Mouse (Mus musculus) gastrocnemius, adult 2 months (tissue): ENCODE results near the gene Rfxank. TPM values are rescaled to one million over a fixed set of nuclear protein-coding genes. Genes with fewer than 3 reads are reported as not detected.

Experiments
- DNase-seq: peaks from one replicate; pipeline ENCODE4 v3.0.0; 2022
- H3K27ac ChIP-seq: fragments of 200-600 bp; 2 replicates; pipeline ENCODE4 v1.8.1; 2022; ENCODE audit warnings: mild to moderate bottlenecking
- H3K4me3 ChIP-seq: fragments of 200-600 bp; 2 replicates; pipeline ENCODE4 v1.8.1; 2022; ENCODE audit warnings: mild to moderate bottlenecking, moderate library complexity
- CTCF ChIP-seq: fragments of 200-600 bp; IDR thresholded peaks from 2 replicates; pipeline ENCODE4 v1.8.1; 2022; ENCODE audit warnings: antibody characterized with exemption, mild to moderate bottlenecking, moderate library complexity
- intact Hi-C: fragments of 180-260 bp; cut with DNase I; formaldehyde crosslinking; loops from one replicate; pipeline ENCODE4 v1.15.1; 2025
- microRNA-seq: library from miRNA; unstranded; fragments of <30 nt; microRNA quantifications from one replicate; pipeline ENCODE4 v1.2.0, GENCODE M21; 2021
- total RNA-seq, 2 experiments: library from RNA; stranded (reverse); gene quantifications; 2 replicates each; pipeline ENCODE4 v1.2.3; 2021

Gene Rfxank
- total RNA-seq, 2 experiments from 2014 or later = 7.5 to 10.7 TPM

DNA sequence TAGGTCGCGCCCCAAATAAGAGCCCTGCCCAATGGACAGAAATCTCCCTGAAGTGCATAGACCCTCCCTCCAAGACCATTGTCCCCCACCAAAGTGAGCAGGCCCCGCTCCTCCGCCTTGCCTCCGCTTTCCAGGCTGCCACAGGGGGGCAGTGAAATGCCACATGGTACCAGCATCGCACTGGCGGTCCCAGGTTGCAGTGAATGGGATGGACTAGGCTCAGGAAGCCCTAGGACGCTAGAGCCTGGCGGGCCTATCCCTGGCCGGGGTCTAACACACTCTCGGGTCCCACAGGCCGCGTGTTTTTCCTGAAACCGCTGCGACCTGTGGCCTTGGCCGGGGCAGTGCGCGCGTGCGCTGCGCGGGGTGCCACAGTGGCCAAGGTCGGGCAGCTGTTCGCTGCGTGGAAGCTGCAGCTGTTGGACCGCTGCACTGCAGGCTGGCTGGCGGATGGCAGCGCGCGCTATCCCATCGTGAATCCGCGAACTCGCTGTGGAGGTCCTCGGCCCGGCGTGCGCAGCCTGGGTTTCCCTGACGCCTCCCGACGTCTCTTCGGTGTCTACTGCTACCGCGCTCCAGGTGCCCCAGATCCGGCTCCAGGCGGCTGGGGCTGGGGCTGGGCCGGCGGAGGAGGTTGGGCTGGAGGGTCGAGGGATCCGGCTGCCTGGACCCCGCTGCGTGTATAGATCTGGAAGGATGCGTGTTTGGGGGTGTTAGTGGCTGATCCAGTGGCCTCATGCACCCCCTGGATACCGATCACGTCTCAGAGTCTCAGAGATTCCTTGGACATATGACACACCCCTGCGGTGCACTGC is 50.9 kb downstream of the Rfxank start:
- H3K27ac ChIP-seq = no peak overlapping the region
- intact Hi-C loops = loop anchor here (5.0 kb wide), 1 partner anchor 79 kb away; no protein-coding TSS in a partner anchor
- peak; percentile 53 for DNase-seq
- peak overlapping the region; percentile 37 for H3K4me3 ChIP-seq
- TF ChIP-seq CTCF = peak; percentile 64

DNA sequence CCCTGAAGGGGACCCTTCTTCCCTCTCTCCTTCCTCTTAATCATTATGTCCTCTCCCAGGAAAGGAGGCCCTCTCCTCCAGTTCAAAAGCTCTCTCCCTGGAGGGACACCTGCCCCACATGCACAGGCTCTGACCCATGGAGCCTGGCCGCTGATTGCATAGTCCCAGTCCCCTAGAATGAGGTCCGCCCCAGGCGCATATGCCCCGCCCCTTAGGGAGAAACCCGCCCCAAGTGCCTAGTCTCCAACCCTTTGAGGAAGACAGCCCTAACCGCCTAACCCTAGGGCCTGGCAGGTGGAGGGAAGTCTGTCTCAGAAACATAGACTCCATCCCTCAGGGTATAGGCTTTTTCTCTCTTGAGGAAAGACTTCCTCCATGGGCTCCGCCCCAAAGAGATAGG is 51.7 kb downstream of the Rfxank start:
- no peak for DNase-seq
- no peak for TF ChIP-seq CTCF

DNA sequence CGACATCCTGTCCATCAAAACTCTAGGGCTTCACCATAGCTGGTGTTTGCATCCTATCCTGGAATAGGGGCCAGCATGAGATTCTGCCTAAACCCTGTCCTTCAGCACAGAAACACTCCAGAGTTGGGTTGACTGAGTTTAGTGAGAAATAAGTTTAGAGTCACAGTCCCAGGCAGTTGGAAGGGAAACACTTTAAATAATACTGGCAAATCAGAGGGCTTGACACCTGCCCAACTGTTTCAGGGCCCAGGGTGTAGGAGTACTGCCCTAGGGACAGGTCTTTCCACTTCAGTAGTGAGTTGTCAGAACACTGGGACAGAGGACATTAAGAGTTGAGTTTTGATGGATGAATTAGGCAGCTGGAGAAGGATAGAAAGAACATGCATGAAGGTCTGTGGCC is 52.8 kb downstream of the Rfxank start:
- Histone ChIP-seq H3K4me3 (no peak overlapping the region), H3K27ac (no peak overlapping the region)
- TF ChIP-seq CTCF = no peak
- no peak for DNase-seq
- intact Hi-C loops = loop anchor here (5.0 kb wide), 1 partner anchor 81 kb away; no protein-coding TSS in a partner anchor

More for the DNA sequence above, 51.7 kb downstream of the Rfxank start:
- no peak overlapping the region for H3K27ac ChIP-seq
- intact Hi-C loops = loop anchor here (5.0 kb wide), 1 partner anchor 80 kb away; no protein-coding TSS in a partner anchor
- no peak overlapping the region for H3K4me3 ChIP-seq

DNA sequence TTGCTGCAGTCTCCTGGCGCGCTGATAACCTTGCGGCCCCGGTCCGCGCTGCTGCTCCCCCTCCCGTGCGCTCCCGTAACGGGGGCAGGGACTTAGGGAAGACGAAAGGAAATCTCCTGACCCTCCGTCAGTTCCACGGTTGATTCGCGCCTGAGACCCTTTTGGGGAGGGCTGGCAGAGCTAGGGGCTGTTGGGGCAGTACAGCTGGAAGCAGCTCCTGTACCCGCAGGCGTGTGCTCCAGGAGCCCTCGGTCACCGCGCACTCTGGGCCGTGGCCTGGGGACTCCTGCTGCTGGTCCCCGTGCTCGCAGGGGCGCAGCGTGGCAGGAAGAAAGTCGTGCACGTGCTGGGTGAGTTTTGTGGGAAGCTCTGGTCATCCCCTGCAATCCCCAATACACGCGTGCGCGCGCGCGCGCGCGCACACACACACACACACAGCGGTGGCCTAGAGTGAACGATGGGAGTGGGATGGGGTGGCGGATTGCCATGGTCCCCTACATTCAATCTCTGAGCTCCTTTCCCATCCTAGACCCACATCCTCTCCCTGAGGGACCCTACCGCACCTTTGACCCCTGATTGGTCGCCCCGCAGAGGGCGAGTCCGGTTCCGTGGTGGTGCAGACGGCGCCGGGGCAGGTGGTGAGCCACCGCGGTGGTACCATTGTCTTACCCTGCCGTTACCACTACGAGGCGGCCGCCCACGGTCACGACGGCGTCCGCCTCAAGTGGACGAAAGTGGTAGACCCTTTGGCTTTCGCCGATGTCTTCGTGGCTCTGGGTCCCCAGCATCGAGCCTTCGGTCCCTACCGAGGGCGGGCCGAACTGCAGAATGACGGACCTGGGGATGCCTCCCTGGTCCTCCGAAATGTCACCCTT is 54.5 kb downstream of the Rfxank start:
- TF ChIP-seq CTCF = no peak
- no peak for DNase-seq
- H3K4me3 ChIP-seq = peak overlapping the region; percentile 67
- intact Hi-C loops = loop anchor here (5.0 kb wide), 1 partner anchor 83 kb away; no protein-coding TSS in a partner anchor
- H3K27ac ChIP-seq = no peak overlapping the region

DNA sequence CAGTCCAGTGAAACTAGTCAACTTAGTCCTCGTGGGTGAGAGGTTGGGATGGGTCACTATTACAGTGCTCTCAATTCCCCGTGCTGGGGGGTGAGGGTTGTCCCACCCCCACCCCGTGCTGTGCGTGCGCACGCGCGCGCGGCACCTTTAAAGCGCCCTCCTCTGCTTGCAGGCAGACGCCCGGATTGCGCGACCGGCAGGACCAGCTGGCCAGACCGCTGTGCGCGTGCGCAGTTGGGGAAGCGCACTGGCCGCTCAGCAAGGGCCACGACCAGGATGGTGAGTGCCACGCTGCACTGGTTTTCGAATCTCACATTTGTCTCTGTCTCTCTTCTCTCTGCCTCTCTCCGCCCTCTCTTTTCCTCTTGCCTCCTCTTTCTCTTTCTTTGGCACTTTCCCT is 55.7 kb downstream of the Rfxank start, which contains the start of gene Hapln4:
Hapln4 (plus strand) TSS at position 173 of the 400 bp plus-strand sequence.
- H3K27ac ChIP-seq = no peak within 1 kb of the TSS
- peak within 1 kb of the TSS; percentile 67 for H3K4me3 ChIP-seq
- intact Hi-C loops = no loop called here
- DNase-seq = peak; percentile 72
- no peak for TF ChIP-seq CTCF

DNA sequence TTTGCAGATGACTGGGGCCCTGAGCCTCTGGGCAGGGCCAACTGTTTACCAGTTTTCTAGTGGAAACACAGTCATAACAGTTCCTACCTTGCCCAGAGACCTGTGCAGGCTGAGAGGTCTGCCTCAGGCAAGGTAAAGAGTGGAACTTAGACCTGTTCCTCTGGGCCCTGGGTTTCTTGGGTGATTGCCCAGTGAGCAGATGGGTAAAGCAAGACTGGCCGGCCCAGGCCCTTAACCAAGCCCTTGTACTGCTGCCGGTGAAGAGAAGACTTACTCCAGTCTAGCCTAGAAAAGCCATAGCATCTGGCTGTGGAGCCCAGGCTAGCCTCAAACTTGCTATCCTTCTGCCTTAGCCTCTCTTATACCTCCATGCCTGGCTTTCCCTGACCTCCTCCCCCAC is 57.0 kb downstream of the Rfxank start:
- no peak for TF ChIP-seq CTCF
- no peak overlapping the region for H3K27ac ChIP-seq
- intact Hi-C loops = no loop called here
- H3K4me3 ChIP-seq = no peak overlapping the region
- no peak for DNase-seq

Small RNA genes lying within 50 kb of the gene (microRNA-seq; reads per million reads assigned to microRNA genes)
- gene Mir7066 = not detected

Other genes with a start within 250 kb of the Rfxank start
- gene Tssk6, start 237.0 kb downstream of the Rfxank start, total RNA-seq = not detected
- 100 to 1,000 TPM; 312 to 399 TPM for gene Ndufa13, start 236.6 kb downstream of the Rfxank start, total RNA-seq
- 10 to 100 TPM in 1 of 2 experiments, 1 to 10 TPM in 1; 9.5 to 14.5 TPM for gene Yjefn3, start 236.4 kb downstream of the Rfxank start, total RNA-seq
- 10 to 100 TPM; 26.5 to 32.6 TPM for gene Gatad2a, start 142.8 kb downstream of the Rfxank start, total RNA-seq
- 10 to 100 TPM; 24.8 to 31.0 TPM for gene Mau2, start 96.4 kb downstream of the Rfxank start, total RNA-seq
- 10 to 100 TPM; 16.8 to 21.0 TPM for gene Sugp1, start 96.3 kb downstream of the Rfxank start, total RNA-seq
- 1 to 10 TPM in 1 of 2 experiments, under 1 TPM in 1; 0.33 to 1.0 TPM for gene Tm6sf2, start 66.2 kb downstream of the Rfxank start, total RNA-seq
- under 1 TPM in 1 of 2 experiments, not detected in 1; 0.08 TPM for gene Hapln4, start 55.7 kb downstream of the Rfxank start, total RNA-seq
- gene Ncan, start 18.3 kb downstream of the Rfxank start, total RNA-seq = not detected
- gene Nr2c2ap, start 7.8 kb downstream of the Rfxank start, total RNA-seq = 1 to 10 TPM; 4.3 to 6.5 TPM
- gene Borcs8, start 345 bp upstream of the Rfxank start, total RNA-seq = 10 to 100 TPM; 11.6 to 14.8 TPM
- gene Mef2b, start 557 bp upstream of the Rfxank start, total RNA-seq = under 1 TPM; 0.31 to 0.56 TPM
- gene Tmem161a, start 33.2 kb upstream of the Rfxank start, total RNA-seq = 10 to 100 TPM; 81.1 to 86.2 TPM
- gene Slc25a42, start 73.2 kb upstream of the Rfxank start, total RNA-seq = 10 to 100 TPM; 27.5 to 33.3 TPM
- gene Sugp2, start 95.1 kb upstream of the Rfxank start, total RNA-seq = 10 to 100 TPM; 41.8 to 50.7 TPM
- 1 to 10 TPM; 7.6 to 9.7 TPM for gene Armc6, start 95.3 kb upstream of the Rfxank start, total RNA-seq
- gene Homer3, start 143.7 kb upstream of the Rfxank start, total RNA-seq = 1 to 10 TPM; 3.8 to 4.3 TPM
- gene Ddx49, start 163.3 kb upstream of the Rfxank start, total RNA-seq = 10 to 100 TPM; 29.9 to 30.0 TPM
- gene Cope, start 163.4 kb upstream of the Rfxank start, total RNA-seq = 100 to 1,000 TPM; 118 to 128 TPM
- 10 to 100 TPM; 14.0 to 23.3 TPM for gene Cers1, start 176.6 kb upstream of the Rfxank start, total RNA-seq
- 1 to 10 TPM in 1 of 2 experiments, not detected in 1; 1.0 TPM for gene Gdf1, start 190.7 kb upstream of the Rfxank start, total RNA-seq
- gene Upf1, start 214.1 kb upstream of the Rfxank start, total RNA-seq = 10 to 100 TPM; 28.1 to 35.1 TPM
- gene Comp, start 234.4 kb upstream of the Rfxank start, total RNA-seq = 10 to 100 TPM in 1 of 2 experiments, 1 to 10 TPM in 1; 5.5 to 31.2 TPM